Mouse (Mus musculus) monocyte, adult 5-6 weeks (primary cell): ENCODE measurements around the gene Shmt2. TPM values are rescaled to one million over a fixed set of nuclear protein-coding genes. Genes with fewer than 3 reads are reported as not detected.

Experiments used
- ATAC-seq: fragments of 153-309, 156-312 bp; replicated peaks from 2 replicates; pipeline ENCODE4 v1.8.0; 2017; ENCODE audit warnings: mild to moderate bottlenecking; ENCODE audit not compliant: low TSS enrichment, insufficient number of reproducible peaks, severe bottlenecking, poor library complexity, low FRiP score
- total RNA-seq: library from RNA; stranded (forward); fragments of 200-1000, 200-491, 200-594 nt; gene quantifications from 3 replicates; pipeline ENCODE4 v1.2.3, GENCODE M21; 2017

Gene Shmt2
- total RNA-seq, 1 experiment from 2014 or later, result 11.5 TPM

- no peak for ATAC-seq
These were observed 14.5 kb upstream of the Shmt2 start for GRCm38 (mm10) chr10:127536586-127537314.

GRCm38 (mm10) chr10:127534929-127535384 lies 12.7 kb upstream of the Shmt2 start:
- ATAC-seq, result no peak

GRCm38 (mm10) chr10:127534036-127534928 lies 12.0 kb upstream of the Shmt2 start, which contains the start of gene Nxph4:
Nxph4 (minus strand) TSS chr10:127534559.
- ATAC-seq, result no peak

GRCm38 (mm10) chr10:127531548-127531947 lies 9.3 kb upstream of the Shmt2 start:
- no peak for ATAC-seq

GRCm38 (mm10) chr10:127530945-127531344 lies 8.7 kb upstream of the Shmt2 start:
- ATAC-seq, result no peak

GRCm38 (mm10) chr10:127527481-127527880 lies 5.2 kb upstream of the Shmt2 start:
- ATAC-seq, result no peak

GRCm38 (mm10) chr10:127526681-127527080 lies 4.4 kb upstream of the Shmt2 start:
- ATAC-seq, result no peak

- no peak for ATAC-seq
These were observed 3.8 kb upstream of the Shmt2 start for GRCm38 (mm10) chr10:127526048-127526447.

GRCm38 (mm10) chr10:127524646-127525255 lies 2.5 kb upstream of the Shmt2 start:
- ATAC-seq, result no peak

- ATAC-seq, result no peak
These were observed 598 bp downstream of the Shmt2 start for GRCm38 (mm10) chr10:127521611-127522080.

- ATAC-seq, result no peak
These were observed 1.4 kb downstream of the Shmt2 start for GRCm38 (mm10) chr10:127520714-127521357.

- no peak for ATAC-seq
These were observed 2.1 kb downstream of the Shmt2 start for GRCm38 (mm10) chr10:127519903-127520713.

GRCm38 (mm10) chr10:127519041-127519701 lies 3.1 kb downstream of the Shmt2 start:
- no peak for ATAC-seq

- ATAC-seq, result no peak
These were observed 4.3 kb downstream of the Shmt2 start for GRCm38 (mm10) chr10:127517941-127518340.

- ATAC-seq, result no peak
These were observed 5.5 kb downstream of the Shmt2 start for GRCm38 (mm10) chr10:127516576-127517260.

- ATAC-seq, result no peak
These were observed 6.2 kb downstream of the Shmt2 start for GRCm38 (mm10) chr10:127515983-127516459.
